Mouse (Mus musculus) bone marrow macrophage, adult 2 months (primary cell): ENCODE results near the gene Gm7247.

Experiments used
- CTCF ChIP-seq: IDR thresholded peaks from 2 replicates; pipeline ENCODE4 v1.5.1; 2012; ENCODE audit warnings: low read depth, mild to moderate bottlenecking, low read length, moderate library complexity
- POLR2A ChIP-seq: IDR thresholded peaks from 2 replicates; pipeline ENCODE4 v1.6.1; 2012; ENCODE audit warnings: mild to moderate bottlenecking, low read depth, low read length, borderline replicate concordance

DNA sequence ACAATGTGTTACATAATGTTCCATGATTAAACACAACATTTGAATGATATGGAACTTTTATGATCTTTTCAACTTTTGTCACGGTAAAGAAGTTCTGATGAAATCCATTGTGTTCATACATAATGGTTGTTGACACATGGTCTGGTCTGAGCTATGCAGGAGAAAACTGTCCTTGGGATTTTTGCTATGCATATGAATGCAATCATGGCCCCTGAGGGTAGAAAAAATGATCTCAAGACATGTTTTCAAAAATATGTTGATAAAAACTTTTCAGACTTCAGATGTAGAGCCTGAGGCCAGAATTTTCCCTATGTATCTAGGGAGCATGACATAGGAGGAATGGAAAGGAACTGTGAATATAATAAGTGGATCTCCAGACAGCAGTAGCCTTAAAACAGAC lies 49.0 kb downstream of the Gm7247 start, which contains the start of gene Vmn2r88:
- TF ChIP-seq CTCF (no peak), POLR2A (no peak)
